Mouse (Mus musculus): ENCODE measurements at regions not wholly inside any gene's neighbourhood (a gene's known extent, or its start where the extent isn't known, plus 50 kb on each side); places are given as distances from the start of the nearest gene placed in this dataset.
A peak's percentile ranks its signal among the peaks of the same experiment; 100 is the strongest.

- peak; percentile 40 for DNase-seq
These were observed 72.8 kb upstream of the Slc25a13 start for GRCm38 (mm10) chr6:6289806-6290205.

- peak; percentile 19 for DNase-seq
These were observed 64.0 kb upstream of the Slc25a13 start for GRCm38 (mm10) chr6:6280812-6281568.

- no peak for DNase-seq
These were observed 62.7 kb upstream of the Slc25a13 start for GRCm38 (mm10) chr6:6279646-6280045.

GRCm38 (mm10) chr6:6270545-6270944 is 53.6 kb upstream of the Slc25a13 start:
- DNase-seq, result no peak
